Mouse (Mus musculus): ENCODE measurements around the gene Satb1. TPM values are rescaled to one million over a fixed set of nuclear protein-coding genes. Genes with fewer than 3 reads are reported as not detected.
A peak's percentile ranks its signal among the peaks of the same experiment; 100 is the strongest.

The Satb1 gene
- total RNA-seq, 4 experiments from 2014 or later, result 24.0 to 29.1 (median 26.7) TPM

- DNase-seq (ENCODE audit: low spot score), result no peak
Observed at GRCm38 (mm10) chr17:51826461-51826860, 6.6 kb downstream of the Satb1 start.

GRCm38 (mm10) chr17:51814301-51814700 lies 18.8 kb downstream of the Satb1 start:
- no peak for DNase-seq (ENCODE audit: low spot score)

- no peak for DNase-seq (ENCODE audit: low spot score)
Observed at GRCm38 (mm10) chr17:51813784-51814120, 19.3 kb downstream of the Satb1 start.

GRCm38 (mm10) chr17:51812942-51813783 lies 19.9 kb downstream of the Satb1 start:
- no peak for DNase-seq (ENCODE audit: low spot score)

DNA sequence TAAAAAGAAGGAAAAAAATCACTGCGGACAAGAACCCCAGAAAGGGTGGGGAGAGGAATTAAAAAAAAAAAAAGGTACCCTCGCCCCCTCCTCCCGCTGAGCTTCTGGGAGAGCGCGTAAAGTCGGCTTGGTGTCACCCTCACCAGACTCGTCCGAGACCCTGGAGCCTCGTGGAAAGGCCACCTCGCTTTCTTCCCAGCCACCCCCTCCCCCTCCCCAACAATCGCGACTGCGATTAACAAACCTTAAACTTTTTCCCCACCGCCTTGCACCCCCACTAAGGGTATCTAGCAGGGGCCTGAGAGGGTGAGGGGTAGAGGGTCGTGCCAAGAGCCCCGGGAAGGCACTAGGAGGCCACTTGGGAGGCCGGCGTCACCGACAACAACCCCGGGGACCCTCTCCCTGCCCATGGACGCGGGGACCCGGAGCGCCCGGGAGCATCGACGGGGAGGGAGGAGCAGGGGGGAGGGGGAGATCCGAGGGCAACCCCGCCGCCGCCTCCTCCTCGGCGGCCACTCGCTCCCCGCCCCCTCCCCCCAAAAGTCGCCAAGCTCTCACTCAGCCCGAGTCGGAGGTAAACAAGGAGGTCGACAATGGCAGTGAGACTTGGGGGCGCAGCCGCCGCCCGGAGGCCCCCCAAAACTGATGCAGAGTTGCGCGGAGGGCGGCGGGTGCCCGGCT lies 20.7 kb downstream of the Satb1 start:
- no peak for DNase-seq (ENCODE audit: low spot score)

- DNase-seq (ENCODE audit: low spot score), result no peak
Observed at GRCm38 (mm10) chr17:51811911-51812260, 21.2 kb downstream of the Satb1 start.

DNA sequence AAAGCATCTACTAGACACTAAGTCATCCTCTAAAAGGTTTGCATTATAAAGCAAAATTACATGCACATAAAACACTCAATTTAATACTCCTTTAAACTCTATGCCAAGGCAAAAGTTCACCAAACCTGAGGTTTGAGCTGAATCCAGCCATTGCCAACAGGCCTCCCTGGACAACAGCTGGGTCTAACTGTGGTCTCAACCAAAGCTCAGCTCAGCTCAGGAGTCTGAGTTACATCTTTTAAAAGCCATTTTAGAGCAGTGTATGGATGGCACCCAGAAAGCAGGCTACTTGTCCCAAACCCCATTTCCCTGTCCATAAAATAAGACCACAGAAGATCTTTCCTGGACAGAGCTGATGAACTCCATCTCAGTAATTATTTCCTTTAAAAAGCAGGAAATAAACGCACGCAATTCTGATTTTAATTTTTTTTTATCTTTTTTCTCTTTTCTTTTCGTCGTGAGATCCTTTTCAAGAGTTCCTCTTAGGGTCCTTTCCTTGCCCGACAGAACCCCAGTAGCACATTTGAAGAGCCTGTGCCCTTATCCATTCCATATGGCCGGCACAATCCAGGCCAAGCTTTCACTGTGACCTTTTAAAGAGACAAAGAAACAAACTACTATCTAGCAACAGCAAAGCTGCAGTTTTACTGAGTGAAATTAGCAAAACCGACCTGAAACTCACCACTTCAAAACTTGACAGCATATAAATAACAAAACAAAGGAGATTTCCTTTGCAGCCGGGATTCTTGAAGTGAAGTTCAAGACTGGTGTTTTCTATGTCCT lies 21.8 kb downstream of the Satb1 start:
- DNase-seq (ENCODE audit: low spot score), result peak; percentile 69

DNA sequence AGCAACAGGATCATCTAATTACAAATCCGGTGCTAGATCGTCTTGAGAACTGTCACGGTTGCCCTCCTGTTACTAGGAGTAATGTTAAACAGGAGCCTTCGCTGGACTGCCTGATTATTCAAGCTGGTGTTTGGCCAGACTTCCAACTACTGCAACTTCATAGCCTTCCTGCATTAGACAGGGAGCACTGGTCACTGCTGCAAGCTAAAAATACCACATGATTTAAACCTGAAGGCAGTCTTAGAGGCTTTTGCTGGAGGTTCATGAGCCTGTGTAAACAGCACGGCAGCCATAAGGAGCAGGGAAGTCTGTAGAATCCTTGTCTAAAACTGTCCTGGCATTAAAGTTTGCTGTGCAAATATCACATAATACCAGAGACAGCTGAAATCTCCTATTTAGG lies 25.7 kb downstream of the Satb1 start:
- DNase-seq (ENCODE audit: low spot score), result peak; percentile 39

GRCm38 (mm10) chr17:51806124-51806960 lies 26.7 kb downstream of the Satb1 start:
- no peak for DNase-seq (ENCODE audit: low spot score)

DNA sequence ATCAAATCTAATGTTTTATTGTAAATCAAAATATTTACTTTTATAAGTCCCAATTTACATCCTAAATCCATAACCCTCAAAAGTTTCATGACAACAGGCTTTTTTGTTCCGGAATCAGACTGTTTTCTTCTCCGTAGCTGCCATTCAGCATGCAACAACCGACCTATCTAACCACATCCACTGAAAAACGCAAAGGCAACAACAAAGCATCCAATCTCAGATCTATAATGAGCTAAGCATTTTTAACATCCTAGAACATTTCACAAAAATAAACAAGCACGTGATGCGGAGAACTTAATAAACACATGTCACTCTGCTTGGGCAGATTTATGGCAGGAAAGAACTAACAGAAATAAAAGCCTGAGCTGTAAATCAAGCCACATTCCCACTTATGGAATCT lies 32.9 kb downstream of the Satb1 start:
- no peak for DNase-seq (ENCODE audit: low spot score)

GRCm38 (mm10) chr17:51796459-51796858 lies 36.6 kb downstream of the Satb1 start:
- no peak for DNase-seq (ENCODE audit: low spot score)

GRCm38 (mm10) chr17:51791226-51791625 lies 41.9 kb downstream of the Satb1 start:
- DNase-seq (ENCODE audit: low spot score), result no peak

GRCm38 (mm10) chr17:51790387-51791060 lies 42.6 kb downstream of the Satb1 start:
- no peak for DNase-seq (ENCODE audit: low spot score)

GRCm38 (mm10) chr17:51789777-51790176 lies 43.3 kb downstream of the Satb1 start:
- no peak for DNase-seq (ENCODE audit: low spot score)

- no peak for DNase-seq (ENCODE audit: low spot score)
Observed at GRCm38 (mm10) chr17:51789098-51789497, 44.0 kb downstream of the Satb1 start.

- no peak for DNase-seq (ENCODE audit: low spot score)
Observed at GRCm38 (mm10) chr17:51787955-51788354, 45.1 kb downstream of the Satb1 start.

GRCm38 (mm10) chr17:51786050-51786449 lies 47.0 kb downstream of the Satb1 start:
- DNase-seq (ENCODE audit: low spot score), result no peak

DNA sequence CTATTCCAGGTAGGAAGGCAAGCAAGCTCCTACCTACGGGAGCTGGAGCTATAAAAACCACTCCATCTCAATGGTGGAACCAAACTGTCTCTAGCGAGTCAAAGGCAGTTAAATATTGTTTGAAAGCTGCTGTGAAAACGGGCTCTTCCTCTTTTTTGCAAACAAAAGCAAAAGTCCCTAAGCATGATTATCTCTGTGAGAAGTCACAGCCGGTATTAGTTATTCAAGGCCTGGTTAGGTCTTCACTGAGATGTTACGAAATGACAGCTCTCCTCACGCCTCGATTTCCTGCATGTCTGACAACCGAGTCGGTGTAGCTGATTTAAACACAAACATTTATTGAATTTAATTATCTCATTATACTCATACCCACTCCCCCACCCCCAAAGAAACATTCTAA lies 48.2 kb downstream of the Satb1 start:
- no peak for DNase-seq (ENCODE audit: low spot score)

DNA sequence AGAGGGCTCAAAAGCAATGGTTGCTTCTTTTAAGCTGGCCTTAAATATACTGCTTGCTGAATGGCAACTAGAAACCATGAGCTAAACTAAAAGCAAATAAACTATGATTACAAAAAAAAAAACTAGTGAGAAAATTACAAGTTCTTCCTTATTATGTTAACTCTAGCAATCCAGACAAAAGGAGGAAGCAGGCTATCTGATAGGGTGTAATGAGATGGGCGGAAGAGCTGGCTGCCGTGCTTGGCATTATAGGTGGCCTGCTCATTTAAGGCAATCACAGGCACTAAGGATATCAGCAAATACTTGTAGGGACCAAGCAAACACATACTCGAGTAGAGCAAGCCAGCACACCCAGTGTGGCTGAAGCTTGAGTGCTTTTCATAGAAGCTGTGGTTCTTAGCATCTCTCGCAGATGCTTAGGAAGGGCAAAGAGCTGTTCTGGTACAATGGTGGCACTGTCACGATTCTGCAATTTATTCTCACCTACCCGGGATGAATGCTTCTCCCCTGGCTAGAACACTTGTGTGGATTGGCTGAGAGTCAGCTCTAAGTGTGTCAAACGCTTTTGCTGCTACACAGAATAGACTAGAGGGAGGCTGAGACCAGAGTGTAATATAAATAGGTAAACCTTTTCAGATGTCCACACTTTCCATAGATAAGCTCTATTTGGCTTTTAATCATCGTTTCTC lies 49.4 kb downstream of the Satb1 start:
- DNase-seq (ENCODE audit: low spot score), result no peak

DNA sequence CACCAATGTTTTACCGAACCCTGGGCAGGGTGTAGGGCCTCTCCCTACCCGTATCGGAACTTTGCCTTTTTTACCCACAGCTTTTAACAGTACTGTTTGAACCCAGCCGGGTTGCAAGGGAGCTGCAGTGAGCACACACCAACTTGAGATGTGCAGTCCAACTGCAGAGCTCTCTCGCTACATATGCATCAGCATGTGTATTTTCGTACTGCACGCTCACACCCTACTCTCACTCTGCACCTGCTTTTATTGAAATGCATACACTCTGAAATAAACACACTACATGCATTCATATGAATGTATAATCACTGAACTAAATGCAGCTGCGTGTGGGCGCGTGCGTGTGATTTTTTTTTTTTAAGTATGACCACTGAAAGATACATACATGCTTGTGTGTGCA lies 53.1 kb downstream of the Satb1 start:
- no peak for DNase-seq (ENCODE audit: low spot score)
